Mouse (Mus musculus): ENCODE data around the gene Anp32b. TPM values are rescaled to one million over a fixed set of nuclear protein-coding genes. Genes with fewer than 3 reads are reported as not detected.
A peak's percentile ranks its signal among the peaks of the same experiment; 100 is the strongest.

Anp32b gene
- total RNA-seq (2015; ENCODE audit: low replicate concordance) (423 and 438 TPM in 2 replicates), total RNA-seq (2017; ENCODE audit: low replicate concordance) (88.0 and 170 TPM in 2 replicates)

DNA sequence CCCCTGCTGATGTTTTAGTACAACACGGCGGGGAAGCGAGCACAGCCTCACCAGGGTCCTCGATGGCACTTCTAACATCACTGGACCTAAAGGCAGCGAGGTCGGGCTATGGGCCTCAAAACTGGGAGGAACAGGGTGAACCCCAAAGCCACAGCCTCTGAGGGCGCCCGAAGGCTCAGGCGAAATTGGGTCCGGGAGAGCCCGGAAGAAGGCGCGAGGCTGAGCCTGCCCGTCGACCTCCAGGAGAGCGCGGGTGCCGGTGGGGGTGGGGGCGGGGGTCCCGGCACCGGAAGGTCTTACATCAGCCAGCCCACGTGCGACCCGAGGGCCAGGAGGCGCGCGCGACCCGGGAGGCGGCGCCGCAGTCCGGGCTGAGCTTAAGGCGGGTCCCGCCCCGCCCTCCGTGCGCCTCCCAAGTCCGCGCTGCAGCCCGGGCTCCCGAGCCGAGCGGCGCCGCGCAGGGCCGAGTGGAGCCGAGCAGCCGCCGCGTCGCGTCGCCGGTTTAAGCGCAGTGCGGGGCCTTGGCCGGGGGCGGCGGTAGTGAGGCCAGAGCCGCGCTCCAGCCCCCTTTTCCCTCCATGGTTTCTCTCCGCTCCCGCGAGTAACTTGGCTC lies at the start of gene Anp32b:
Gene Anp32b (plus strand): TSS at position 384 of the 613 bp plus-strand sequence.
- ATAC-seq (replicated peaks; ENCODE audit: low FRiP score, poor library complexity, severe bottlenecking), result peak; percentile 71

- ATAC-seq (replicated peaks; ENCODE audit: low FRiP score, poor library complexity, severe bottlenecking), result peak; percentile 65
Measured at GRCm38 (mm10) chr4:46404042-46404795, 46.5 kb upstream of the Anp32b start.

DNA sequence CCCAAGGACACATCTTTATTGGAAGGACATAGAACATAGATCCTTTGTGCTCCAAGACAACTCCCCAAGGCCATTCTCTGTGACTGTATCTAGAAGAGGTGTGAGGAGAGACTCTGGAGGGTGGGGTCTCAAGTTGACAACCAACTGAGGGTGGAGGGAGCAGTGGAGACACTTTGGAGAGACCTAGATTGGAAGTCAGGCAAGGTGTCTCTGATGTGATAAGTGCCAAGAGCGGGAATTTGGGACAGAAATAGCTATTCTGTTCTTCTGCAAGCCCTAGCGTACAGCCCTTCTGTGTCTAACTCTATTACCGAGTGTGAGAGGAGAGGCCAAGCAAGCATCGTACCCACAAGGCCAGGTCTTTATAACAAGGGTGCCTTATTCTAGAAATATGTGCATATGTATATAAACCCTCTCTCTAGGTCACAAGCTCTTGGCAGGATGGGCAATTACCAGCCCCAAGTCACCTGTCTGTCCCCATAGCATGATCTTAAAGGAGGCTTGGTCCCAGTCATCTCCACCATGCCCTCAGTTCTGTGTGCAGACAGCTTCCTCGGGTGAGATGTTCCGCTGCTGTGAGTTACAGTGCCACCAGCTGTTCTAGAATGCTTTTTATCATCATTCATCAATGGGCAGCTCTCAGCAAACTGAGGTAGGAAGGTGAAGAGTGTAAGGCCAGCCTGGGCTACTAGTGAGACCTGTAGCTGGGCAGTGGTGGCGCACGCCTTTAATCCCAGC lies 43.6 kb upstream of the Anp32b start:
- peak; percentile 56 for ATAC-seq (replicated peaks; ENCODE audit: low FRiP score, poor library complexity, severe bottlenecking)

- ATAC-seq (replicated peaks; ENCODE audit: low FRiP score, poor library complexity, severe bottlenecking), result peak; percentile 75
Measured at GRCm38 (mm10) chr4:46410677-46411076, 40.0 kb upstream of the Anp32b start.

DNA sequence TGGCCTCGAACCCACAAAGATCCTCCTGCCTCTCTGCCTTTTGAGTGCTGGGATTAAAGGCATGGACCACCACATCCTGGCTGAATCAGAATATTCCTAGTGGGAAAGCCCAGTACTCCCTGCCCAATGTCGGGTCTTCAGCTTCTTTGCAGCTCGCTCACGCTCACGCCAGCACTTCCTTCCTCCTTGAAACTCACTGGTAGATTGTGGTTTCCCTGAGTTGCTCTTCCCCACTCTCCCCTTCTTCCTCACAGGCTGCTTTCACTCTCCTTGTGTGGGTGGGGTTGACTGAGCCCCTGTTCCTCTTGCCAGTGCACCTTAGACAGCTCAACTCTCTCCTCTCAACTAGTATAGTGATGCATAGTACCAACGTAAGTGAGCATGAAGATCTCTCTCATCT lies 39.2 kb upstream of the Anp32b start:
- no peak for ATAC-seq (replicated peaks; ENCODE audit: low FRiP score, poor library complexity, severe bottlenecking)

DNA sequence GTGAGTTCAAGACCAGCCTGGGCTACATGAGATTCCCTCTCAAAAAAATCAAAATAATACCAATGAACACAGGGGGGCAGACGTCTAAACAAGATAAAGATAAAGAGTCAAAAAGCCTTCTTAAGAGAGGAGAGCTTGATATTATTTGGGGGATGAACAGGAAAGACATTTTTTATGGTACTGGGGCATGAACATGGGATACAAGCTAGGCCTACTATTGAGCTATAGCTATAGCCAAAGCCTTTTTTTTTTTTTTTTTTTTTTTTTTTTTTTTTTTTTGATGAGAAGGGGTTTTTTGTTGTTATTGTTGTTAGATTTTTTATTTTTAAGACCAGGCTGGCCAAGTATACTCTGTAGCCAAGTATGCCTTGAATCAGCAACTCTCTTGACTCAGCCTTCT lies 38.6 kb upstream of the Anp32b start:
- 0 out of 2 replicates have a peak, but pooled peaks have one; percentile 1 for ATAC-seq (replicated peaks; ENCODE audit: low FRiP score, poor library complexity, severe bottlenecking)

DNA sequence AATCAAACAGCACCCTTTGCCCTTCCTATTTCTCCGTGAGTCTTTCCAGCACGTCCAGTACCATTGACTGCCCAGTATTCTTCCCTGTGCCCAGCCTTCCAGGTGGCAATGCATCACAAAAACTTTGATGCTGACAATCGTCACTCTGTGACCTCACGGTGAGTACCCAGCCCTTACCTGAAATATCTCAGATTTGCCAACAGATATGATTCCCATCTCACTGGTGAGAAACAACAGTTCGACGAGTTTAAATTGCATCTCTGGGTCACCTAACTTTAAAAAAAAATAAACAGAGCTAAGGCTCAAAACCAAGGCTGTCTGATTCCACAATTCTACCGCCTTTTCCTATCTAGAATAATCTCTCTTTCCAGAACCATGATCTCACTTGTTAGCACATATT lies 37.3 kb upstream of the Anp32b start, which contains the start of gene Hemgn:
Gene Hemgn (minus strand): TSS at position 101 of the 400 bp plus-strand sequence.
- no peak for ATAC-seq (replicated peaks; ENCODE audit: low FRiP score, poor library complexity, severe bottlenecking)

- peak; percentile 91 for ATAC-seq (replicated peaks; ENCODE audit: low FRiP score, poor library complexity, severe bottlenecking)
Measured at GRCm38 (mm10) chr4:46417491-46417890, 33.2 kb upstream of the Anp32b start.

- ATAC-seq (replicated peaks; ENCODE audit: low FRiP score, poor library complexity, severe bottlenecking), result no peak
Measured at GRCm38 (mm10) chr4:46418851-46419250, 31.9 kb upstream of the Anp32b start.

GRCm38 (mm10) chr4:46422625-46423024 lies 28.1 kb upstream of the Anp32b start:
- ATAC-seq (replicated peaks; ENCODE audit: low FRiP score, poor library complexity, severe bottlenecking), result no peak

- no peak for ATAC-seq (replicated peaks; ENCODE audit: low FRiP score, poor library complexity, severe bottlenecking)
Measured at GRCm38 (mm10) chr4:46428903-46429499, 21.7 kb upstream of the Anp32b start.

GRCm38 (mm10) chr4:46432339-46433036 lies 18.2 kb upstream of the Anp32b start:
- peak; percentile 97 for ATAC-seq (replicated peaks; ENCODE audit: low FRiP score, poor library complexity, severe bottlenecking)

- ATAC-seq (replicated peaks; ENCODE audit: low FRiP score, poor library complexity, severe bottlenecking), result no peak
Measured at GRCm38 (mm10) chr4:46442501-46442900, 8.2 kb upstream of the Anp32b start.

DNA sequence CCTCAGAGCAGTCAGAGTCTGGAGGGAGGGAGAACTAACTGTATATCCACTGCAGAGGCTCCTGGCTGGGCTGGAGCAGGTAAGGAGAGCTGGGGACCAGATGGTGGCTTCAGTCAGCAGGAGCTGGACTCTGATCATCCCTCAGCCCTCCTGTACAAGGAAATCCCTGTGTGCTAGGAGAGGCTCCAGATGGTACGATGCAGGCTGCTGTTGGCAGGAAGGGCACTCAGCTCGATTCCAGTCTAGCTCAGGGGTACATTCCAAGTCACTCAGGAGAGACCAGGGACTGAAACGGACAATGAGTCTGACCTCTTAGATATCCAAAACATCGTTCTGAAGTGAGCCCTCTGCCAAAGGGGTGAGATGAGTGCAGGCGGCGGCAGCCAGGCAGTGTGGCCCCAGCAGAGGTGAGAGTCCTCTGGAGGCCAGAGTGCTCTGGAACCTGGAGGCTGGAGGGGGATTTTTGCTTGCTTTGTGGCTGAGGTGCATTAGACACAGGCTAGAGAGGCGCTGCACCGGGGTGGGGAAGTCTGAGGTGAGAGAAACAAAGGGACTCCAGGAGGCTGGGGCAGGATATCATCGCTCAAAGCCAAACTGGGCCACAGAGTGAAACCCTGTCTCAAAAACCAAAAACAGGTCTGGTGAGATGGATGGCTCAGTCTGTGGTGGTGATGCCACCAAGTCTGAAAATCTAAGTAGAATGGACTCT lies 5.3 kb upstream of the Anp32b start:
- no peak for ATAC-seq (replicated peaks; ENCODE audit: low FRiP score, poor library complexity, severe bottlenecking)

DNA sequence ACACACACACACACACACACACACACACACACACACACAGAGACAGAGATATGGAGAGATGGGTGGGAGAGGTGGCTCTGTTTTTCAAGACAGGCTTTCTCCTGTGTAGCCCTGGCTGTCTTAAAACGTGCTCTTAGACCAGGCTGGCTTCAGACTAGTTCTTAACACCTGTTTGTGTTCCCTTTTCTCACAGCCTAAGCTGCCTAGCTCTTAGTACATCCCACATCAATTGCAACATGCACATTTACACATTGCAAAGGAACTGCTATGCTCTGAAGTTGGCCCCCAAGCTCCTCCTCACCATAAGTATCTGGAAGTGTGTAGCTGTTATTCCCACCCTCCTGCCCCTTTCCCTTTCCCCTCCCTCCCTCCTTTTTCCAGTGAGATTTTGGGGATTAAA lies 3.2 kb upstream of the Anp32b start:
- ATAC-seq (replicated peaks; ENCODE audit: low FRiP score, poor library complexity, severe bottlenecking), result no peak

- ATAC-seq (replicated peaks; ENCODE audit: low FRiP score, poor library complexity, severe bottlenecking), result 0 out of 2 replicates have a peak, but pooled peaks have one; percentile 5
Measured at GRCm38 (mm10) chr4:46448886-46449285, 1.8 kb upstream of the Anp32b start.

GRCm38 (mm10) chr4:46450020-46450518 lies 633 bp upstream of the Anp32b start:
- ATAC-seq (replicated peaks; ENCODE audit: low FRiP score, poor library complexity, severe bottlenecking), result no peak

DNA sequence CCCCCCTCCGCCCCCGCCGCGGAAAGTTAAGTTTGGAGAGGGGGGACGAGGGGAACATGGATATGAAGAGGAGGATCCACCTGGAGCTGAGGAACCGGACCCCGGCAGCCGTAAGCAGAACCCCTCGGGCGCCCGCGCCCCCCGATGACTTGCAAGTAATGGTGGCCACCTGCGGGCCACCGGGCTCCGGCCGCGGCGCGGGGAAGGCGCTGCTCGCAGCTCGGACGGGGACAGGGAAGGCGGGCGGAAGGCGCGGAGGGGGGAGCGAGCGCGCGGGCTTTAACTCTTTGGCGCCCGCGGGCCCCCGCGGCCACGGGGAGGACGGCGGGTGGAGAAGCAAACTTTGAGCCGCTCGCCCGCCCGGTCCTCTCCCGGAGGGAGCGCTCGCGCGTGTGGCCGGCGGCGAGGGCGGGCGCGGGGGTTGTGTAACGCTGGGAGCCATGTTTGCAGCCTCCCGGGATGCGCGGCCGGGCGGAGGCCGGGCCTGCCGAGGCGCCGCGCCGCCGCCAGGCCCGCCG lies 597 bp downstream of the Anp32b start:
- ATAC-seq (replicated peaks; ENCODE audit: low FRiP score, poor library complexity, severe bottlenecking), result no peak
